Comparison of ENCODE assay signal across 23 mouse cellular contexts in genomic region chr19:25123461-25123860, GRCm38 (mm10).
DNase-seq lines count a peak whose midpoint lies in the region; ATAC-seq and TF ChIP-seq lines count a peak whose summit lies in the region.
"Had no signal": no experiment of that assay in that cellular context is flagged by ENCODE, and none has a peak within 500 bp of the region (broad histone marks: within the 10 kb centered on the region; RNA-seq: fewer than 3 reads in every experiment).

No protein-coding gene starts in this region.

- no peak for ATAC-seq in heart, embryonic 13.5 days (ENCODE audit: extremely low read depth, insufficient number of reproducible peaks, low FRiP score, low TSS enrichment)
- ATAC-seq in heart, embryonic 16.5 days (replicated peaks; ENCODE audit: extremely low read depth, insufficient read depth, low FRiP score), result no peak
- ATAC-seq in hindbrain, postnatal 0 days, result no peak
- ATAC-seq: forebrain, embryonic 14.5 days; intestine, embryonic 16.5 days; midbrain, embryonic 16.5 days; Patski had no signal

- H3K4me2 ChIP-seq in heart, embryonic 13.5 days, result peak overlapping the region; percentile 54
- H3K4me2 ChIP-seq in heart, embryonic 16.5 days (ENCODE audit: low read depth, low read length), result peak overlapping the region; percentile 49
- no peak overlapping the region for H3K4me2 ChIP-seq in hindbrain, postnatal 0 days (ENCODE audit: low read depth, low read length)
- H3K4me2 ChIP-seq: hindbrain, embryonic 12.5 days; liver, embryonic 15.5 days; midbrain, embryonic 11.5 days had no signal

- DNase-seq in gastrocnemius, adult 2 months, result peak; percentile 75
- no peak for DNase-seq in gastrocnemius, postnatal 10 days
- no peak for DNase-seq in heart, adult 11 months
- DNase-seq in gastrocnemius, postnatal 14 days, result peak; percentile 24
- DNase-seq in kidney, postnatal 25 days, result no peak
- DNase-seq in hindbrain, postnatal 0 days (ENCODE audit: low spot score), result no peak
- DNase-seq: adrenal gland, postnatal 10 days; cerebellum, adult 8-10 months; kidney, adult 9 months; liver; spleen, adult 18-20 months; thymus, adult 2 months; thymus, postnatal 36 days had no signal

- peak overlapping the region; percentile 81 for H3K27ac ChIP-seq in gastrocnemius, adult 2 months
- no peak overlapping the region for H3K27ac ChIP-seq in heart, embryonic 13.5 days (replicated peaks)
- peak overlapping the region; percentile 13; the same call in 1 of the 2 replicates for H3K27ac ChIP-seq in heart, embryonic 16.5 days (ENCODE audit: low read length)
- H3K27ac ChIP-seq in hindbrain, postnatal 0 days, result no peak overlapping the region
- H3K27ac ChIP-seq: hindbrain, embryonic 12.5 days; liver, embryonic 15.5 days had no signal

- peak; percentile 43 for TF ChIP-seq CTCF in gastrocnemius, adult 2 months (IDR thresholded peaks at IDR 0.05)
- no peak for TF ChIP-seq CTCF in hindbrain, postnatal 0 days (IDR thresholded peaks at IDR 0.05; ENCODE audit: low read depth)

- 64% methylated on average over 5 of the region's 5 CpGs for WGBS in heart, embryonic 13.5 days
- WGBS in heart, embryonic 16.5 days, result 66% methylated on average over 5 of the region's 5 CpGs
- 91% methylated on average over 5 of the region's 5 CpGs for WGBS in hindbrain, postnatal 0 days

- 0 out of 2 replicates have a peak, but pooled peaks cover 6% of the 10 kb centered on the region for H3K27me3 ChIP-seq in heart, embryonic 13.5 days (replicated peaks)
- no peaks in the 10 kb centered on the region for H3K27me3 ChIP-seq in heart, embryonic 16.5 days (ENCODE audit: control insufficient read depth, insufficient read depth, low read length)
- no peaks in the 10 kb centered on the region for H3K27me3 ChIP-seq in hindbrain, postnatal 0 days (ENCODE audit: insufficient read depth, low read length)
- H3K27me3 ChIP-seq: hindbrain, embryonic 12.5 days; liver, embryonic 15.5 days; Patski had no signal

- H3K9me3 ChIP-seq in heart, embryonic 13.5 days, result no peaks in the 10 kb centered on the region
- no peaks in the 10 kb centered on the region for H3K9me3 ChIP-seq in heart, embryonic 16.5 days (replicated peaks; ENCODE audit: control insufficient read depth, low read length)
- no peaks in the 10 kb centered on the region for H3K9me3 ChIP-seq in hindbrain, postnatal 0 days (ENCODE audit: low read length)
- H3K9me3 ChIP-seq: hindbrain, embryonic 12.5 days; liver, embryonic 15.5 days had no signal

- H3K9ac ChIP-seq in heart, embryonic 13.5 days, result no peak overlapping the region
- H3K9ac ChIP-seq in heart, embryonic 16.5 days (ENCODE audit: low read length), result no peak overlapping the region
- no peak overlapping the region for H3K9ac ChIP-seq in hindbrain, postnatal 0 days (replicated peaks; ENCODE audit: low read length)
- H3K9ac ChIP-seq: hindbrain, embryonic 12.5 days; liver, embryonic 15.5 days; lung, embryonic 14.5 days had no signal

- intact Hi-C loops in gastrocnemius, adult 2 months (cut with DNase I), result no loop called here
- intact Hi-C loops in gastrocnemius, postnatal 14 days (cut with DNase I; ENCODE audit: low total_unique reads), result no loop called here

- H3K36me3 ChIP-seq in heart, embryonic 13.5 days, result no peaks in the 10 kb centered on the region
- H3K36me3 ChIP-seq in heart, embryonic 16.5 days (ENCODE audit: control insufficient read depth, insufficient read depth), result no peaks in the 10 kb centered on the region
- H3K36me3 ChIP-seq in hindbrain, postnatal 0 days (ENCODE audit: insufficient read depth, low read length), result no peaks in the 10 kb centered on the region
- H3K36me3 ChIP-seq: hindbrain, embryonic 12.5 days had no signal

- H3K4me1 ChIP-seq in heart, embryonic 13.5 days, result peaks cover 19% of the 10 kb centered on the region
- peaks cover 8% of the 10 kb centered on the region; the same call in 1 of the 2 replicates for H3K4me1 ChIP-seq in heart, embryonic 16.5 days (ENCODE audit: control insufficient read depth, insufficient read depth, low read length)
- 0 out of 2 replicates have a peak, but pooled peaks cover 2% of the 10 kb centered on the region for H3K4me1 ChIP-seq in hindbrain, postnatal 0 days (ENCODE audit: insufficient read depth, low read length)
- H3K4me1 ChIP-seq: hindbrain, embryonic 12.5 days had no signal

- H3K4me3 ChIP-seq in gastrocnemius, adult 2 months, result peak overlapping the region; percentile 47; the same call in 1 of the 2 replicates
- H3K4me3 ChIP-seq in heart, embryonic 13.5 days, result no peak overlapping the region
- no peak overlapping the region; the same call in 1 of the 2 replicates for H3K4me3 ChIP-seq in heart, embryonic 16.5 days (ENCODE audit: low read length)
- no peak overlapping the region for H3K4me3 ChIP-seq in hindbrain, postnatal 0 days (ENCODE audit: low read length)
- H3K4me3 ChIP-seq: hindbrain, embryonic 12.5 days; liver, embryonic 15.5 days had no signal

Comparison
In these comparisons a context has a peak if more than half of its experiments do, and no peak if none do; other contexts are left out.
1. DNase-seq: peak in gastrocnemius, adult 2 months (single experiment) and gastrocnemius, postnatal 14 days (single experiment); none in gastrocnemius, postnatal 10 days (single experiment), heart, adult 11 months (single experiment), kidney, postnatal 25 days (0 of 2) and hindbrain, postnatal 0 days (single experiment).
2. H3K27ac ChIP-seq: peak in gastrocnemius, adult 2 months (single experiment) and heart, embryonic 16.5 days (single experiment); none in heart, embryonic 13.5 days (single experiment) and hindbrain, postnatal 0 days (single experiment).